Mouse (Mus musculus): ENCODE measurements around the gene Gm17359. TPM values are rescaled to one million over a fixed set of nuclear protein-coding genes. Genes with fewer than 3 reads are reported as not detected.

The Gm17359 gene
- total RNA-seq, 1 experiment from 2014 or later: not detected

- ATAC-seq (replicated peaks; ENCODE audit: low read depth, poor library complexity, severe bottlenecking): no peak
Observed at GRCm38 (mm10) chr3:79452696-79453263, 116.3 kb downstream of the Gm17359 start.

DNA sequence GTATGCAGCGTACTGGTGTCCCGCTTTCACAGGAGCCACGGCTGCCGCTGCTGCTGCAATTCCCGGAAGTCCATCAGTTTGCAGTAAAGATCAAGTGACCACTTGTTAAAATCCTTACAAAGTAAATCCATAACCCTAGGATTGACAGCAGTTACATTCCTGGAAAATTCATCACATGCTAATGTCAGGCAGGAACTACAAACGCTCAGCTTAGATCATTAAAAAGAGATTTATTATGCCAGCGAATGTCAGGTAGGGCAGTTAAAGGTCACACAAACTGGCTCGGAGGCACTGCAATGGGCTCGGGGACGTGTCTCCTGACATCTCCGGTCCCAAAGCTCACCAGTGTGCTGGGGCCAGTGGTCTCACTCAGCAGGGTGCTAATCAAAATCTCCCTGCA is 119.3 kb downstream of the Gm17359 start:
- no peak for ATAC-seq (replicated peaks; ENCODE audit: low read depth, poor library complexity, severe bottlenecking)

DNA sequence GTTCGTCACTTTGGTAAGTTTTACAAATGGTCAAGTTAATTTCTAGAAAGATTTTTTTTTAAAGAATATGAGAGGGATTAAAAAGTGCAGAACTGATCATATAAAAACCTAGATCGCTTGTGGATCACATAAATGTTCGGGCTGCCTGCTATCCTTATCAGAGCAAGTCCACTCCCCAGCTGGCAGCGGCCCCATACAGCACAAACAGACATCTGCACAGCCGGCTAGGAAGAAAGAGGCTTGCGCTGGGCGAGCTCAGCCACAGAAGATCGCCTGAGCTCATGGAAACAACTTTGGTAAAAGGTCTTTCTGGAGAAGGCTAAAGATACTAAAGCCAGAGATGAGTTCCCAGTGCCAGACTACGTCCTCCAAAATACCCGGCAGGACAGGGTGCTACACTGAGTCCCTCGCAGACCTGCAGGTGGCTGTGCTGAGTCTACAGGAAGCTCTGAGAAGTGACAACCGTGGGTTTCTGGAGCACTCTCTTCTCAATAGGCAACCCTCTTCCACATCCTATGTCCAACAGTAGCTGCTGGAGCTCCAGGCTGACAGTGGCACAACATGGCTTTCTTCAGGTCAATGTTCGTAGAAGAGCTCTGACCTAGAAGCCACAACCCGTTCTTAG is 122.3 kb downstream of the Gm17359 start:
- ATAC-seq (replicated peaks; ENCODE audit: low read depth, poor library complexity, severe bottlenecking): no peak

- no peak for ATAC-seq (replicated peaks; ENCODE audit: low read depth, poor library complexity, severe bottlenecking)
Observed at GRCm38 (mm10) chr3:79469440-79469839, 133.0 kb downstream of the Gm17359 start.

- no peak for ATAC-seq (replicated peaks; ENCODE audit: low read depth, poor library complexity, severe bottlenecking)
Observed at GRCm38 (mm10) chr3:79472362-79472761, 135.9 kb downstream of the Gm17359 start.

- no peak for ATAC-seq (replicated peaks; ENCODE audit: low read depth, poor library complexity, severe bottlenecking)
Observed at GRCm38 (mm10) chr3:79474911-79475310, 138.4 kb downstream of the Gm17359 start.

DNA sequence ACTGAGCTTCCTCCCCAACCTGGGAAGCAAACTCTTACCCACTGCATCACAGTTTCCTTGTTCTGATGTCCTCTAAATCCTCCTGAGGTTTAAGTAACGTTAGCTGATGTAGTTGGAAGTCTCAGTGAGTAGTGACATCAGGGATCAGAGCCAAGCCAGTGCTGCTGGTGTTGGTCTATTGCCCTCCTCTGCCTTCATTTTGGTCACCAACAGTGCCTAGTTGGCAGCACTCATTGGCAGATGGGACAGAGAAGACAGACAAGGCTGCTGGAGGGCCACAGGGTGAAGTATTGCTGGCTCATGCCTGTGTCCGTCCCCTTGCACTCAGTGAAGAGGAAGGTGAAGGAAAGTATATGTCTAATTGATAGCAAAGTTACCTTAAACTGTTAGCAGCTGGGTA is 139.5 kb downstream of the Gm17359 start:
- no peak for ATAC-seq (replicated peaks; ENCODE audit: low read depth, poor library complexity, severe bottlenecking)

GRCm38 (mm10) chr3:79478400-79478799 is 141.9 kb downstream of the Gm17359 start:
- ATAC-seq (replicated peaks; ENCODE audit: low read depth, poor library complexity, severe bottlenecking): peak; percentile 71

DNA sequence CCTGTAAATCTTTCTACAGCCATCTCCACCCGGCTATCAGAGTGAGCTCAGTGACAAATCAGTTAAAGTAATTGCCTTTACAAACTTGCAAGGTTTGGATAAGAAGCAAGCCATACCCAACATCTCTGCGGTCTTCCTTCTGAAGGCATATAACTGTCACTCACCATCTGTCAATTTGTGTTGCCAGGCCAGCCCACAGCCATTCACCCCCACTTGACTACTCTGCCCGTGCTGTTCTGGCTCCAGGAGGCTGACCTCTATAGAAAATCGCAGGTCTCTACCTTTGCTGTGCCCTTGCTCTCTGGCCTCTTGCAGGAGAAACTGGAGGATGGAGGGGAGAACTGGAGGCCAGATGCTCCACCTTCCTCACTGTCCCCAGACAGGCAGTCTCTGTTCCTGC is 142.4 kb downstream of the Gm17359 start:
- peak; percentile 31 for ATAC-seq (replicated peaks; ENCODE audit: low read depth, poor library complexity, severe bottlenecking)

DNA sequence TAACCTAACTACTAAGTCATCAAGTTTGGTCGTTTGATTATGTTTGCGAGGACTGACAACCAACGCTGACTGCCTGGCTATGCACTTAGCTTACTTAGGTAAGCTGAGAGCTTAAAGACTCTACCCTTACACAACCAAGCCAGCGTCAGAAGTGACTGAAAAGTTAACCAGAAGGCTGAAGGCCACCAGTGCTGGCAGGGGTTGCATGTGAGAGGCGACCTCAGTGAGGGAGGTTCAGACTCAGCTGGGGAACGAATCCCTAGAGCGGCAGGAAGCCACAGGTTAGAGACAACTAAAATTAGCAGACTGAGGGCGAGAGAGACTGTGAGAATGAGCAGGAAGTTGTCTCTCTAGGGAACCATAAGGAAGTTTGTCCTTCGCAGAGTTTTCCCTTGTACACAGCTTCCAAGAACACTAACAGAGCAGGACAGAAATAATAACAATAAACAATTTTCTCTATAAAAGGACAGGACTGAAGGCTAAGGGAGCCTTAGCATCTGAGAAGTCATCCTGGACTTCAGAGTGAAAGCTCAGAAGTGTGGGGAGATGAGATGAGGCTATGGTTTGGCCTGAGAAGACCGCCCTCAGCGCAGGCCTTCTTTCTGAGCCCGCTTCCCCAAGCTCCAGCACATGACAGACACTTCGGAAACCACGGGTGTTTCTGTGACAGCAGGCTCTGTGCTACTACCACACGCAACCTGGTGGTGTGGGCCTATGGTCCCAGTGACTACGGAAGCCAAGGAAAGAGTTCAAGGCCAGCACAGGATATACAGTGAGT is 148.0 kb downstream of the Gm17359 start:
- ATAC-seq (replicated peaks; ENCODE audit: low read depth, poor library complexity, severe bottlenecking): peak; percentile 53

DNA sequence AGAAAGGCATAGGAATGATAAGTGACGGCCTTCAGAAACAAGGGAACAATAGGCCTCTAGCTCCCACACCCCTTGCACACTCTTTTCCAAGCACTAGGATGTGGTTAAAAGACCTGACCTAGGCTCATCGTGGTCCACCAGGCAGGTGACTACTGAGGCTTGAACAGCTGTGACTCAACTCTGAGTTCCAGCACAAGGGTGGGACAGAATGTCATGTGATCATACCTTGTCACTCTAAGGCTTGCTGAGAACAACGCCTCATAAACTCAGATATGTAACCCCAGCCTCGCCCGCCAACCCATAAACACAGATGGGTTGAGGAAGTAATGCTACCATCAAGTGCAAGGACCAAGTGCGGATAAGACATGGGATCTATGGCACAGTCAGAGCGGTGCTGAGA is 151.6 kb downstream of the Gm17359 start:
- no peak for ATAC-seq (replicated peaks; ENCODE audit: low read depth, poor library complexity, severe bottlenecking)

GRCm38 (mm10) chr3:79490102-79490501 is 153.6 kb downstream of the Gm17359 start:
- ATAC-seq (replicated peaks; ENCODE audit: low read depth, poor library complexity, severe bottlenecking): no peak

DNA sequence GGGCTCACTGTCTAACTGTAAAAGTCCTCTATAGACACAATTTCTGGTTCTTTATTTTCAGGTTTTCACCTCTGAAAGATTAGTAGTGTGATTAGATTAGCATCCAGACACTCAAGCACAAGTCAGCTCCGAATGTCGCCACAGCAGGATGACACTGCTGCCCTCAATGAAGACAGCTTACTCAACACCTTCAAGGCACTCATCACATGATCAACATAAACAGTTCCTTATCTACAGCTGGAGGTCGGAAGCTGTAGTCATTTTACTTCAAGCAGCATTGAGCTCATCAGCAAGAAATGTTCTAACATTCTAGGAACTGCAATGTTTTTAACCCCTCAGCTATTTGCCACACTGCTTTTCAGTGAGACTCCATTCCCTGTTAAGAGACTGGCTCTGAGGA is 155.2 kb downstream of the Gm17359 start:
- ATAC-seq (replicated peaks; ENCODE audit: low read depth, poor library complexity, severe bottlenecking): no peak

GRCm38 (mm10) chr3:79493064-79493463 is 156.6 kb downstream of the Gm17359 start:
- no peak for ATAC-seq (replicated peaks; ENCODE audit: low read depth, poor library complexity, severe bottlenecking)

- no peak for ATAC-seq (replicated peaks; ENCODE audit: low read depth, poor library complexity, severe bottlenecking)
Observed at GRCm38 (mm10) chr3:79494028-79494427, 157.6 kb downstream of the Gm17359 start.

DNA sequence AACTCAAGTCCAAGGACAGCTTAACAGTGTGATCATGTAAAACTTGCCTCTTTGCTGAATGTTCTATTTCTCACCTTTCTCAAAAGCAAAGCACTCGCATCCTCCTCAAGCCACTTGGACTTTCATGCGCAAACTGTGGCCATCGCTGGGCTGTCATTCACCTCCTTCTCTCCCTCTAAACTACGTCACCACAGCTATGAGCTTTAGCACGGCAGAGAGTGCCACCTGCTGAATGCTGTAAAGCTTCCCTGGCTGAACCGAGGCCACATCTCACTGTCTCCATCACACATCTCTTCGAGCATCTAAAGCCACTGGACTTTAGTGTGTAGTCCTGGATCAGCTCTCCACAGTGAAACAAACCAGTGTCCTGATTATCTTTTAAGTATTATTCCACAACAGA is 158.7 kb downstream of the Gm17359 start:
- no peak for ATAC-seq (replicated peaks; ENCODE audit: low read depth, poor library complexity, severe bottlenecking)

DNA sequence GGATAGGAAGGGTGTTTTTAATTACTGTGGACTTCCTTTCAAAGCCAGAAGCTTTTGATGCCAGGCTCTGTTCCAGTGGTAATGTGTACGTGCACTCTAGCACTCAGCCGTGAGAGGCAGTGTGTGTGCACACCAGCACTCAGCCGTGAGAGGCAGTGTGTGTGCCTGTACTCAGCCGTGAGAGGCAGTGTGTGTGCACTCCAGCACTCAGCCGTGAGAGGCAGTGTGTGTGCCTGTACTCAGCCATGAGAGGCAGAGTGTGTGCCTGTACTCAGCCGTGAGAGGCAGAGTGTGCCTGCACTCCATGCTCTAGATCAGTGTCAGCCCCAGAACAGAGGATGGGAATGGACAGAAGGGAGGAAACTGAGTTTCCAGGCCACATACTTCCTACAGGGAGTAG is 160.2 kb downstream of the Gm17359 start:
- ATAC-seq (replicated peaks; ENCODE audit: low read depth, poor library complexity, severe bottlenecking): no peak

GRCm38 (mm10) chr3:79500279-79500678 is 163.8 kb downstream of the Gm17359 start:
- no peak for ATAC-seq (replicated peaks; ENCODE audit: low read depth, poor library complexity, severe bottlenecking)

- no peak for ATAC-seq (replicated peaks; ENCODE audit: low read depth, poor library complexity, severe bottlenecking)
Observed at GRCm38 (mm10) chr3:79501166-79501728, 164.8 kb downstream of the Gm17359 start.
